Mouse (Mus musculus): ENCODE measurements at regions not wholly inside any gene's neighbourhood (a gene's known extent, or its start where the extent isn't known, plus 50 kb on each side); places are given as distances from the start of the nearest gene placed in this dataset.

DNA sequence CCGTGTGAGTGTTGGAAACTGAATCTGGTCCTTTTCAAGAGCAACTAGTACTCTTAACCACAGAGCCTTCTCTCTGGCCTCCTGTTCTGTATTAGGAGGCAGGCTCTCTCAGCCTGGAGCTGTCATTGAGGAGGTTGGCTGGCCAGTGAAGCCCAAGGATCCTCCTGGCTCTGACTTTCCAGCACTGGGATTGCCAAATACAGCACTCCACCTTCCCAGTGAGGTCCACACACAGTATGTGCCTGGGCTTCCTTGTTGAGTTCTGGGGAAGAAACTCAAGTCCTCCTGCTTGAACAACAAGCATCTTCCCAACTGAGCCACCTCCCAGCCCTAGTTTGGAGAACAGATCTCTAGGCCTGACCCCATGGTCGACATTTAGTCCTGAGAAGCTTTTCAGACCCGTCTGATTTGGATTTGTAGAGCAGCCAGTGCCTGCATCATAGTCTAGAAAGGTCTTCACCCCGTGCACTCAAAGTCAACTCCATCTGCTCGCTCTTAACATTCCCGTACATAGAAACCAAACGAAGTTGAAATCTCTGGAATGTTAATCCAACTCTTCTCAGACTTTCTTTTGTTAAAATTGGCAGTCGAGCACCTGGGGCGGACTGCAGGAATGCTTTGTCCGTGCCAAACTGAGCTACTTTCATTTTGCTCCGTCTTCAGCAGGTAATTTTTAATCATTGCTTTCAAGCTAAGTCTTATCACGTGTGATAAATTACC is 99.2 kb upstream of the Tmem108 start:
- TF ChIP-seq POLR2A (IDR thresholded peaks at IDR 0.05; ENCODE audit: control insufficient read depth, low read depth, low read length) (no peak), CTCF (IDR thresholded peaks at IDR 0.05; ENCODE audit: control insufficient read depth, insufficient read depth, insufficient replicate concordance, low read depth, low read length) (no peak)
